Mouse (Mus musculus): ENCODE measurements around the gene Caml.

DNA sequence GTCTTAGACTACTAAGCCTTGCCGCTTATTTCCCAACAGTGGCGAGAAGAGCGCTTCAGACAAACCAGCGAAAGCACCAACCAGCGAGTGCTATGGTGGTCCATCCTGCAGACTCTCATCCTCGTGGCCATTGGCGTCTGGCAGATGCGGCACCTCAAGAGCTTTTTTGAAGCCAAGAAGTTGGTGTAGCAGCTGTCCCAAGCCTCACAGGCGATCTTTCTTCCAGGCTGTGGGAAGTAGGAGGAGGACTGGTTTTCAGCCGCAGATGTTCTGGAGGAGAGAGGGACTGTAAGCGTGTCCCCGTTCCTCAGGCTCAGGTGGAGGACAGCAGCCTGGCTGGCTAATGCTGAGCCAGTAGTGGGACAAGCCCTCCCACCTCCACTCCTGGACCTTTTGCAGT is 26.0 kb upstream of the Caml start:
- TF ChIP-seq GATA1 (IDR thresholded peaks at IDR 0.05; ENCODE audit: low read length) (no peak), TAL1 (IDR thresholded peaks at IDR 0.05; ENCODE audit: low read length) (no peak)

Measured in erythroblast, embryonic 14.5 days (primary cell).